Mouse (Mus musculus) adipose tissue, adult 10 weeks (tissue): Measurements from ENCODE around the gene Hspbp1. TPM values are rescaled to one million over a fixed set of nuclear protein-coding genes. Genes with fewer than 3 reads are reported as not detected.

ENCODE experiments used
- polyA plus RNA-seq: library from polyadenylated mRNA; stranded (reverse); fragments of 350-450 nt; fragmentation: Illumina TruSeq; extraction: RNeasy Lipid Tissue Mini Kit (QIAGEN cat#74804); gene quantifications from one replicate; pipeline ENCODE4 v1.2.3, GENCODE M21; 2014; ENCODE audit warnings: low read depth, low replicate concordance

Hspbp1 gene
- polyA plus RNA-seq = 25.7 TPM

GRCm38 (mm10) chr7:4684632-4685417 is at the start of gene Hspbp1:
Hspbp1 (minus strand) TSS chr7:4685068.

GRCm38 (mm10) chr7:4725169-4725568 is 40.3 kb upstream of the Hspbp1 start, which contains the start of gene Tmem150b:
Tmem150b (minus strand) TSS chr7:4725249.

GRCm38 (mm10) chr7:4690387-4690786 is 5.5 kb upstream of the Hspbp1 start, which contains the start of gene Brsk1:
Brsk1 (plus strand) TSS chr7:4690604.

GRCm38 (mm10) chr7:4658912-4659551 is 25.8 kb downstream of the Hspbp1 start, which contains the start of gene Ppp6r1:
Ppp6r1 (minus strand) TSS chr7:4659019.

GRCm38 (mm10) chr7:4631031-4631430 is 53.8 kb downstream of the Hspbp1 start, which contains the start of gene Tmem86b:
Tmem86b (minus strand) TSS chr7:4631422.

Other genes with a start within 250 kb of the Hspbp1 start
- gene Rdh13, start 239.4 kb downstream of the Hspbp1 start, polyA plus RNA-seq = 11.0 TPM
- 11.0 TPM for gene Eps8l1, start 224.4 kb downstream of the Hspbp1 start, polyA plus RNA-seq
- gene Ppp1r12c, start 183.4 kb downstream of the Hspbp1 start, polyA plus RNA-seq = 100 TPM
- gene Tnnt1, start 168.7 kb downstream of the Hspbp1 start, polyA plus RNA-seq = 19.6 TPM
- gene Tnni3, start 160.8 kb downstream of the Hspbp1 start, polyA plus RNA-seq = 4.8 TPM
- 4.6 TPM for gene Dnaaf3, start 152.6 kb downstream of the Hspbp1 start, polyA plus RNA-seq
- 0.65 TPM for gene Syt5, start 137.5 kb downstream of the Hspbp1 start, polyA plus RNA-seq
- not detected for gene Ptprh, start 81.0 kb downstream of the Hspbp1 start, polyA plus RNA-seq
- gene Tmem86b, start 53.6 kb downstream of the Hspbp1 start, polyA plus RNA-seq = 8.1 TPM
- 72.5 TPM for gene Ppp6r1, start 26.0 kb downstream of the Hspbp1 start, polyA plus RNA-seq
- 3.5 TPM for gene Brsk1, start 5.5 kb upstream of the Hspbp1 start, polyA plus RNA-seq
- gene Tmem150b, start 40.2 kb upstream of the Hspbp1 start, polyA plus RNA-seq = 0.60 TPM
- gene Kmt5c, start 55.0 kb upstream of the Hspbp1 start, polyA plus RNA-seq = 49.2 TPM
- gene Cox6b2, start 68.0 kb upstream of the Hspbp1 start, polyA plus RNA-seq = 28.9 TPM
- gene Fam71e2, start 86.2 kb upstream of the Hspbp1 start, polyA plus RNA-seq = 3.3 TPM
- 0.32 TPM for gene Il11, start 97.8 kb upstream of the Hspbp1 start, polyA plus RNA-seq
- gene Tmem190, start 97.9 kb upstream of the Hspbp1 start, polyA plus RNA-seq = 2.2 TPM
- 6.7 TPM for gene Tmem238, start 104.6 kb upstream of the Hspbp1 start, polyA plus RNA-seq
- 632 TPM for gene Rpl28, start 107.8 kb upstream of the Hspbp1 start, polyA plus RNA-seq
- 108 TPM for gene Ube2s, start 127.5 kb upstream of the Hspbp1 start, polyA plus RNA-seq
- gene Shisa7, start 159.6 kb upstream of the Hspbp1 start, polyA plus RNA-seq = 1.9 TPM
- 29.3 TPM for gene Isoc2b, start 185.2 kb upstream of the Hspbp1 start, polyA plus RNA-seq
- gene Isoc2a, start 192.1 kb upstream of the Hspbp1 start, polyA plus RNA-seq = 35.3 TPM
- gene Gm36210, start 221.4 kb upstream of the Hspbp1 start, polyA plus RNA-seq = not detected
- gene Zfp628, start 230.1 kb upstream of the Hspbp1 start, polyA plus RNA-seq = 6.5 TPM
- 5.1 TPM for gene Nat14, start 237.0 kb upstream of the Hspbp1 start, polyA plus RNA-seq
- 12.2 TPM for gene Ssc5d, start 240.7 kb upstream of the Hspbp1 start, polyA plus RNA-seq